Mouse (Mus musculus): ENCODE results near the gene Efcab12. TPM values are rescaled to one million over a fixed set of nuclear protein-coding genes. Genes with fewer than 3 reads are reported as not detected.

The Efcab12 gene
- total and polyA plus RNA-seq, 3 experiments = 0.11 TPM; not detected in 2

DNA sequence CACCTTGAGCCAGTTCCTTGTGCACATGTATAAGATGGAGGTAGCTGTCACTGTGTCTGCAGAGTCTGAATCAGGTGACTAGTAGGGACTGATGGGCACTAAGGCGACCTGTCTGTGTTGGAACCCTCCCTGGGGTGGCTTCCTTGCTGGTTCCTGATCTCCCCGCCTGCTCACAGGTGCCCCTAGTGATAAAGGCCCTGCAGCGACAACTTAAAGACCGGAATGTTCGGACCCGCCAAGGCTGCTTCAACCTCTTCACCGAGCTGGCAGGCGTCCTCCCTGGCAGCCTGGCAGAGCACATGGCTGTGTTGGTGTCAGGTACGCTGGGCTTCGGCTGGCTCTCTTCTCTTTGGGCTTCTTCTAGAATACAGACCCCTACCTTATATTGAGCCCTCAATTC lies 47.2 kb downstream of the Efcab12 start:
- no peak overlapping the region for H3K27ac ChIP-seq (ENCODE audit: control insufficient read depth, low read depth, low read length)
- no peaks in the 10 kb centered on the region for H3K27me3 ChIP-seq (ENCODE audit: control insufficient read depth in 1 of 2, insufficient read depth in 2 of 2, low read length in 2 of 2)
- no peaks in the 10 kb centered on the region for H3K79me2 ChIP-seq (ENCODE audit: control insufficient read depth, insufficient read depth, low read length, poor library complexity)
- TF ChIP-seq KAT2A (conservative IDR thresholded peaks at IDR 0.05; ENCODE audit: low read depth, low read length) = no peak
- no peak for TF ChIP-seq POLR2AphosphoS5 (IDR thresholded peaks at IDR 0.05; ENCODE audit: borderline replicate concordance, low read depth, low read length)
- TF ChIP-seq TBP (IDR thresholded peaks at IDR 0.05; ENCODE audit: low read depth, low read length) = no peak
- no peak for TF ChIP-seq BHLHE40 (IDR thresholded peaks at IDR 0.05; ENCODE audit: borderline replicate concordance, low read depth, low read length)
- no peak for TF ChIP-seq E2F4 (IDR thresholded peaks at IDR 0.05; ENCODE audit: borderline replicate concordance, low read depth, low read length)
- no peak for DNase-seq (ENCODE audit: low read depth, low spot score)
- H3K9ac ChIP-seq (ENCODE audit: control insufficient read depth, low read depth, low read length, poor library complexity, severe bottlenecking) = no peak overlapping the region
- H3K4me3 ChIP-seq (ENCODE audit: control insufficient read depth in 1 of 2, insufficient read depth in 1 of 2, low read depth in 2 of 2, low read length in 2 of 2) = no peak overlapping the region
- no peaks in the 10 kb centered on the region for H3K9me3 ChIP-seq (replicated peaks; ENCODE audit: insufficient read depth, low read length)
- no peaks in the 10 kb centered on the region for H3K4me1 ChIP-seq (ENCODE audit: control insufficient read depth in 1 of 2, insufficient read depth in 2 of 2, low read length in 2 of 2)
- H3K36me3 ChIP-seq (ENCODE audit: control insufficient read depth in 1 of 2, insufficient read depth in 2 of 2, low read length in 2 of 2) = no peaks in the 10 kb centered on the region

DNA sequence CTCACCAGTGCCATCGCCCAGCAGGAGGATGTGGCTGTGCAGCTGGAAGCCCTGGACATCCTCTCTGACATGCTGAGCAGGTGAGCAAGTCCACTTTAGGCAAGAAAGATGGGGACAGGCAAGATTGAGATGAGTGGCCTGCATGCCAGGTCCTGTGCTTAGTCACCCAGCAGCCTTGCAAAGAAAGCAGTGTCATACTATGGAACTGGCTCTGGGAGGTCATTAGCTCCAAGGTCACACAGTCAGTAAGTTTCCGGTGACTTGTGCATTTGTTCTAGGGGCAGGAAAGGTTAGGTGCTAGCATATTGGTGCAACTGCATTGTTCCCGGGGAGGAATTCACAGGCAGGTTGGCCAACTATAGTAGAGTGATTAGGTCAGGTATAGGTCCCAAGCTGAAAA lies 55.4 kb downstream of the Efcab12 start:
- Histone ChIP-seq H3K4me3 (ENCODE audit: control insufficient read depth in 1 of 2, insufficient read depth in 1 of 2, low read depth in 2 of 2, low read length in 2 of 2) (no peak overlapping the region), H3K36me3 (ENCODE audit: control insufficient read depth in 1 of 2, insufficient read depth in 2 of 2, low read length in 2 of 2) (no peaks in the 10 kb centered on the region), H3K4me1 (ENCODE audit: control insufficient read depth in 1 of 2, insufficient read depth in 2 of 2, low read length in 2 of 2) (no peaks in the 10 kb centered on the region), H3K27me3 (ENCODE audit: control insufficient read depth in 1 of 2, insufficient read depth in 2 of 2, low read length in 2 of 2) (no peaks in the 10 kb centered on the region), H3K9me3 (replicated peaks; ENCODE audit: insufficient read depth, low read length) (no peaks in the 10 kb centered on the region), H3K27ac (ENCODE audit: control insufficient read depth, low read depth, low read length) (no peak overlapping the region), H3K9ac (ENCODE audit: control insufficient read depth, low read depth, low read length, poor library complexity, severe bottlenecking) (no peak overlapping the region), H3K79me2 (ENCODE audit: control insufficient read depth, insufficient read depth, low read length, poor library complexity) (no peaks in the 10 kb centered on the region)
- no peak for DNase-seq (ENCODE audit: low read depth, low spot score)
- no peak for TF ChIP-seq MXI1 (IDR thresholded peaks at IDR 0.05; ENCODE audit: low read depth, low read length)
- no peak for TF ChIP-seq MEF2A (IDR thresholded peaks at IDR 0.05; ENCODE audit: extremely low read depth, insufficient replicate concordance, low read depth, low read length, poor library complexity, severe bottlenecking)
- TF ChIP-seq NELFE (IDR thresholded peaks at IDR 0.05; ENCODE audit: low read depth, low read length) = no peak
- TF ChIP-seq ETS1 (IDR thresholded peaks at IDR 0.05; ENCODE audit: low read depth, low read length) = no peak

DNA sequence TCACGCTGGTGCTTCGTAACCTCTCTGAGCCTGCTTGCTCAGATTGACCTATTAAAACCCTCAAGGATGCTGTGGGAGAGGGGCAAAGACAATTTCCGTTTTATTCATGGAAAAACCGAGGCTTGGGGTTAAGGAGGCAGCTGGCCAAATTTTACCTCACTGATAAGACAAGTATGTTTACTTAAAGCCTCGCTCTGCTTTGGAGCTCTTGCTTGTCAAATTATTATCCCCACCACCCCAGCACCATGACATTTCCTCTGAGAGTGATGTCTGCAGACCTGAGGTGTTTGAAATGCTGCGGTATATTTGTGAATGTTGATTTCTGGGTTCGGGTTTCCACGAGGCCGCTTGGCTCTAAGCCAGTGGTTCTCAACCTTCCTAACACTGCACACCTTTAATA lies 61.8 kb downstream of the Efcab12 start:
- 0 out of 2 replicates have a peak, but pooled peaks cover 2% of the 10 kb centered on the region for H3K79me2 ChIP-seq (ENCODE audit: control insufficient read depth, insufficient read depth, low read length, poor library complexity)
- H3K9ac ChIP-seq (ENCODE audit: control insufficient read depth, low read depth, low read length, poor library complexity, severe bottlenecking) = no peak overlapping the region
- H3K4me1 ChIP-seq (ENCODE audit: control insufficient read depth in 1 of 2, insufficient read depth in 2 of 2, low read length in 2 of 2) = peaks cover 6 to 21% of the 10 kb centered on the region in 2 experiments
- H3K9me3 ChIP-seq (replicated peaks; ENCODE audit: insufficient read depth, low read length) = no peaks in the 10 kb centered on the region
- no peaks in the 10 kb centered on the region for H3K27me3 ChIP-seq (ENCODE audit: control insufficient read depth in 1 of 2, insufficient read depth in 2 of 2, low read length in 2 of 2)
- H3K4me3 ChIP-seq (ENCODE audit: control insufficient read depth in 1 of 2, insufficient read depth in 1 of 2, low read depth in 2 of 2, low read length in 2 of 2) = peak overlapping the region in 1 of 2 experiments; percentile 12; a peak in 1 of 4 replicates
- peaks cover 0 to 19% of the 10 kb centered on the region in 2 experiments; a peak in 2 of 4 replicates for H3K36me3 ChIP-seq (ENCODE audit: control insufficient read depth in 1 of 2, insufficient read depth in 2 of 2, low read length in 2 of 2)
- DNase-seq (ENCODE audit: low read depth, low spot score) = peak; percentile 70
- H3K27ac ChIP-seq (ENCODE audit: control insufficient read depth, low read depth, low read length) = no peak overlapping the region
- no peak for TF ChIP-seq ZKSCAN1 (IDR thresholded peaks at IDR 0.05; ENCODE audit: low read depth, low read length)
- TF ChIP-seq GABPA (IDR thresholded peaks at IDR 0.05; ENCODE audit: low read depth, low read length) = no peak
- TF ChIP-seq BHLHE40 (IDR thresholded peaks at IDR 0.05; ENCODE audit: borderline replicate concordance, low read depth, low read length) = no peak
- no peak for TF ChIP-seq MAFK (IDR thresholded peaks at IDR 0.05; ENCODE audit: borderline replicate concordance, low read depth, low read length)
- peak; percentile 70 for TF ChIP-seq MXI1 (IDR thresholded peaks at IDR 0.05; ENCODE audit: low read depth, low read length)
- TF ChIP-seq MAZ (IDR thresholded peaks at IDR 0.05; ENCODE audit: low read depth, low read length) = no peak
- TF ChIP-seq POLR2A (IDR thresholded peaks at IDR 0.05; ENCODE audit: control insufficient read depth in 1 of 2, insufficient read depth in 1 of 2, low read depth in 1 of 2, low read length in 2 of 2, poor library complexity in 1 of 2) = no peak
- no peak for TF ChIP-seq UBTF (IDR thresholded peaks at IDR 0.05; ENCODE audit: borderline replicate concordance, insufficient read depth, low read depth, low read length)
- TF ChIP-seq JUND (IDR thresholded peaks at IDR 0.05; ENCODE audit: low read depth, low read length) = no peak
- TF ChIP-seq EP300 (IDR thresholded peaks at IDR 0.05; ENCODE audit: low read depth in 1 of 2, low read length in 2 of 2) = peak in 1 of 2 experiments; percentile 49; a peak in 2 of 4 replicates
- no peak for TF ChIP-seq ZC3H11A (IDR thresholded peaks at IDR 0.05; ENCODE audit: low read depth, low read length)
- no peak for TF ChIP-seq MEF2A (IDR thresholded peaks at IDR 0.05; ENCODE audit: extremely low read depth, insufficient replicate concordance, low read depth, low read length, poor library complexity, severe bottlenecking)
- no peak for TF ChIP-seq TBP (IDR thresholded peaks at IDR 0.05; ENCODE audit: low read depth, low read length)
- TF ChIP-seq CTCF (IDR thresholded peaks at IDR 0.05 in 2 of 3, conservative IDR thresholded peaks at IDR 0.05 in 1 of 3; ENCODE audit: control insufficient read depth in 1 of 3, insufficient read depth in 1 of 3, low read depth in 2 of 3, low read length in 3 of 3, poor library complexity in 1 of 3, severe bottlenecking in 1 of 3) = no peak
- no peak for TF ChIP-seq POLR2AphosphoS2 (IDR thresholded peaks at IDR 0.05; ENCODE audit: low read length)
- TF ChIP-seq USF1 (IDR thresholded peaks at IDR 0.05; ENCODE audit: low read depth, low read length) = no peak
- TF ChIP-seq ELF1 (IDR thresholded peaks at IDR 0.05; ENCODE audit: low read depth, low read length) = no peak; the same call in 1 of the 2 replicates
- TF ChIP-seq SMC3 (IDR thresholded peaks at IDR 0.05; ENCODE audit: low read depth, low read length) = no peak
- TF ChIP-seq TAL1 (IDR thresholded peaks at IDR 0.05; ENCODE audit: low read length) = peak; percentile 40; the same call in 1 of the 2 replicates
- no peak; the same call in 1 of the 2 replicates for TF ChIP-seq RCOR1 (IDR thresholded peaks at IDR 0.05; ENCODE audit: low read depth, low read length)

Data from MEL (cell line).